Mouse (Mus musculus): ENCODE data around the gene Rpl9-ps6. TPM values are rescaled to one million over a fixed set of nuclear protein-coding genes. Genes with fewer than 3 reads are reported as not detected.
"Not testable (repeated sequence)": the region's sequence is repeated elsewhere in the genome, so short reads cannot be mapped to it uniquely, and the experiment has no call there.

Rpl9-ps6 gene
- polyA plus RNA-seq, 1 experiment: 55.2 TPM

DNA sequence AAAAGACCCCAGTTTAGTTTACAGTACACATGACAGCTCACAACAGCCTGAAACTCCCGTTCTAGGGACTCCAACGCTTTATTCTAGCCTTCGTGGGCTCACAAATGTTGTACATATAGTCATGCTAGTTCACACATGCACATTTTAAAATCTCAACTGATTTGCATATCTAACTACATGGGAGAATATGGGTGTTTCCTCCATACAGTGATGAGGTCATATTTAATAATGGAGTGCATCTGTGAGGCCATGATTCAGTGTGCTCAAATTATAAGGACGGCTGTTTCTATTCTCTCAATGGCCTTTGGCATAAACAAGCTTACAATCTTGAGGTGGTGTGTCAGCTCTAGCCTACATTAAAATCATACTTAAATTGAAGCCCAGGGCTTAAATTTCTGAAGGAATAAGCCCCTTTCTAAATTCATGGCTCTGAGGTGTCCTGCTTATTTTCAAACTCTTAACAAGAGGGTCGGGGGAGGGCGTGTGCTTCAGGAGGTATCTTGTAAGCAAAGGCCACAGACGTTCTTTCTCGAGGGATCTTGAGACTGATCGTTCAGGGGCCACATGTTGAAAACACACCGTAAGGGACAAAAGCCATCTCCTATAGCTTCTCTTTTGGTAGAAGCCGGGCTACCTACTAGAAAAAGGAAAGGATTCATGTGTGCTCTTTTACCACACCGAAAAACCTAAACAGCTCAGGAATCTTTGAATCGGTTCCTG, 18.7 kb upstream of the Rpl9-ps6 start:
- no peak for DNase-seq (ENCODE audit: extremely low spot score in 1 of 2, low spot score in 1 of 2)

DNA sequence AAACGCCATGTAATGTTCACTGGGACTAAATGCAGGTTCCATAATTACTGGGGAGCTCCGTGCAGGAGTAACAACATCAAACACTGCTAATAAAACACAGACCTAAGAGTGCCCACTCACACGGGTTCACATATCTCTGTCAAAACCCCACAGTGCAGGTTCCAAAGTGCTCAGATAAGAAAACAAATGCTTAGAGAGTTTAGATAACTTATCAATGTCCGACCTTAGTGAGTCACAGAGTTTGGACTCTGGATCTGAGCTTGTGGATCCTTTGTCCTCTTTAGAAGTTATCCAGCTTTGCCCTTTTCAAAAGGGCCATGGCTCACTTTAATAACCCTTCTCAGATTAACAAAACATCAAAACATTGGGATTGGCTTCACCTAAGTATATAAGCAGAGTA, 15.1 kb upstream of the Rpl9-ps6 start:
- no peak for DNase-seq (ENCODE audit: extremely low spot score in 1 of 2, low spot score in 1 of 2)

DNA sequence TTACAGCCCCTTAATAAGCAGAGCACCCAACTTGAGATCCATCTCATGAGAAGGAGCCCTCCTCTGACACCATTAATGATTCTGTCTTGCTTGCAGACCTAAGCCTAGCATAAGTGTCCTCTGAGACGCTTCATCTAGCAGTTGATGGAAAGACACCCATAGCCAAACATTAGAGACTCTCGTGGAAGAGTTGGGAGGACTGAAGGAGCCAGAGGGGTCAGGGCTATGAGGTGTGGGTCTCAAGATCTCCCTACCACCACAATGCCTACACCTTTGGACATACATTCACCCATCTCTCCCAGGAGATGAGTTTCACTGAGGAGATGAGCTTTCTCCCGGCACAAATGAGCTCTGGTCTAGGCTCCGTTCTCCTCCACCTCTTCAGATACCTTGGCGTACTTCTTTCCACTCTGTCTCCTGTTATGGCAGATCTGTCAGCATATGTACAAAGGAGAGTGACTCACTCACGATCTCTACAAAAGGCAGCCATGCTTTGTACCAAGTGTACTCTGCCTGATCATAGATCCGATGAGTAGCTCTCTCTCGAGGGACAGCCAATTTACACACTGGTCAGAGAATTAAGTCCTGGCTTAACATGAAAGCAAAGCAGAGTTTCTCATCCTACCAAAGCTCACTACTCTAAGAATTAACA, 14.5 kb upstream of the Rpl9-ps6 start:
- no peak for DNase-seq (ENCODE audit: extremely low spot score in 1 of 2, low spot score in 1 of 2)

DNA sequence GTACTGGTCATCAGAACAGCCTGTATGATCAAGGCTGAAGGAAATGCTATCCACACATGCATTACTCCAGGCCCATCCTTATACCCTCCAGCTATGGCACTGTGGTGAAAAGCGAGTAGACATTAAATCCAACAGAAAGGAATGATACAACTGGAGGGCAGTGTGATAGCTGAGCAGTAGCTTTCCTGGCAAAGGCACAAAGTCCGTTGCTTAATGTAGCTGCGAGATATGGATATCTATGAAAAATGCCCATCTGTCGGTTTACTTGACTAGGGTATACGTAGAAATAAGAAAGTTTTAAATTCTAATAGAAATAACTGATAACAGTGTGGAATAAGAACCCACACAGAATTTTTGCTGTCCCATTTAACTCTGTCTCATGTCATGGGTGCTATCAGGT, 13.9 kb upstream of the Rpl9-ps6 start:
- no peak for DNase-seq (ENCODE audit: extremely low spot score in 1 of 2, low spot score in 1 of 2)

DNA sequence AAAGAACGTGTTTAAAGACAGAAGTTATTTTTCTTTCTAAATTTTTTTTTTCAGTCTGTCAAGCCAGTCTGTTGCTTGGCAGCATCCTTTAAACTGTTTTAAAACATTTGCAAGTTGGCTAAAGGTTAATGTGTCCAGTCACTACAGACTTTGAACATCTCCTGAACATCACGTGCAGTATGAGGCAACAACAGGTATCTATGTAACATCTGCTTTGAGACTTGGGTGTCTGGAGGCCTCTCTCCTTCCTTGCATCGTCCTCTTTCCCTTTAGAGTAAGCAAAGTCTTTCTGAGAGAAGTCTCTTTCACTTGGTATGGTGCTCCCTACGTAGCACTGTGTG, 10.3 kb upstream of the Rpl9-ps6 start:
- DNase-seq (ENCODE audit: extremely low spot score in 1 of 2, low spot score in 1 of 2): no peak

DNA sequence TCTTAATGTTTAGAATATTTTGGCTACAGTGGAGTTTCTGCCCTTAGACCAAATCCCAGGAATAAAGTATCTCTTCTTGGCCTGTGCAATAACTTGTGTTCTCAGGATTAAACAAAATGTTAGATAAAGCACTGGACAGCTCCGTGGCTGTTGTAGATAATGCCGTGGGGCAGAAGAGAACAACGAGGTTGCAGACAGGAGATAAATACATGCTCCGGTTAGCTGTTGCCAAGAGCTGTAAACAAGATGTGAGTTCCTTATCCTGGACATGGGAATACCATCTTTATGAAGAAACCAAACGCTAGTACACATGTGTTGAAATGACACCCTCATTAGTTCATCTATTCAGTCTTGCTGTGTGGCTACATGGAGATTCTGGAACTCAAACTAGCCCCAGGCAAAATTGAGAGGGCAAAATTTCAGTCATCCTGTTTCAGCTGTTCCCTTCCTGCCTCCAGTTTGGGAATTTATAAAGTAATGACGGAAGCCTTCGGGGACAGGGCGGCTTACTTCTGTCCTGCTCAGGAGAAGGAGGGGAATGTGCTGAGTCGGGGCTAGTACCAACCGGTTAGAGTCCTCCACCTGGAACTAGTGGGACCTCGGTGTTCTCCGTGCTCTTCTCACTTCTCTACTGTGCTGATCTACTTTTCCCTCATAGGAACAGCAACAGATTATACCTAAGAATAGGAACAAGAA, 9.8 kb upstream of the Rpl9-ps6 start:
- no peak for DNase-seq (ENCODE audit: extremely low spot score in 1 of 2, low spot score in 1 of 2)

DNA sequence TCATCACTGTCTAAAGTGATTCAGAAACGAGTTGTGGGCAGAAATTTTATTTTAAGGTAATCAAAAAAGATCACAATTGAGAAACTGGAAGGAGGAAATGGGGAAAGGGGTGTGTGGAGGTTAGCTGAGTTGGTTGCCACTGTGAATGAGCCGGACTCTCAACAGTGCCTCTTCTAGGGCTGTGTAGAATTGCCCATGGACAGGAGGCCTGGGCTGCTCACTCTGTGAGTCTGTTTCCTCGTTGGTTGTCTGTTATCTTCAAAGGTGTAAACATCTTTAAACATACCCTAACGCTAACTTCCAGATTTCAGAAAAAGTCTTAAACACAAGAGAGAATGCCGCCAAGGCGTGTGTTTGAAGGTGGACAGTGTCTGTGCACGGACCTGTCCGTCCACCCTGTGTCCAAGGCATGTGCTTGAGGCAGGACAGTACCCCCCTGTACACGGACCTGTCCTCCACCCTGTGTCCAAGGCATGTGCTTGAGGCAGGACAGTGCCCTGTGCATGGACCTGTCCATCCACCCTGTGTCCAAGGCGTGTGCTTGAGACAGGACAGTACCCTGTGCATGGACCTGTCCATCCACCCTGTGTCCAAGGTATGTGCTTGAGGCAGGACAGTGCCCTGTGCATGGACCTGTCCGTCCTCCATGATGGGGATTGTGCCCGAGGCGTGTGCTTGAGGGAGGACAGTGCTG, 4.3 kb upstream of the Rpl9-ps6 start:
- DNase-seq (ENCODE audit: extremely low spot score in 1 of 2, low spot score in 1 of 2): no peak

DNA sequence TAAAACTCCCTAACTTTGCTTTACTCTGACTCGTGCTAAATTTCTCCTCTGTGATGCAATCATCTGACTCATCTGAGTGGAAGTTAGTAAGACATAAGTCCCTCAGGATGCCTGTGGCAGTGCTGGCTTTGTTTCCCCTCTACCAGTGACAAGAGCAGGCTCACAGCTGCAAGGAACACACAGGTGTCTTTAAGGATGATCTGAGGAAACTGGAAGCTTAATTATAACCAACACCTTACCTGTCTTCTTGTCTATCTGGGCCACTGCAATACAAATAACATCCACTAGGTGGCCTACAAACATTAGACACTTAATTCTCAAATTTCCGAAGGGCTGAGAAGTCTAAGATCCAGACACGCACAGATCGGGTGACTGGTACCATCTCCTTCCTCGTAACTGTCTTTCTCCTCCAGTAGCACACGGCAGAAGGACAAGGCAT, 3.7 kb upstream of the Rpl9-ps6 start:
- DNase-seq (ENCODE audit: extremely low spot score in 1 of 2, low spot score in 1 of 2): peak in 1 of 2 experiments; percentile 82

DNA sequence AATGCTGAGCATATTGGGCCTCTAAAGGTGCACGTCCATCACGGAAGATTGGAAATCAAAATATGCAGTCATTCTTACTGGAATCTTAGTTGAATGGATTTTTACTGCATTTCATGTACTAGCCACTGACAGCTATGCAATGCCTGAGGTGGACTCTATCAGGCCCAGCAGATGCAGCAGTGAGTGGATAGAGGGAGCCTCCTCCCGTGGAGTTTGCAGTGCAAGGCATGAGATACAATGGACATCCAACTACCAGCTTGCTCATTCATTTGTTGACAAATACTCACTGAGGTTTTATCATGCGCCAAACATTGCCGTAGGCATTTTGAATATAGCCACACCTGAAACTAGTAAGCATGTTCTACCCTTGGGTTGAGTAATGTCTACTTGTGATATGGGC, 947 bp upstream of the Rpl9-ps6 start:
- no peak for DNase-seq (ENCODE audit: extremely low spot score in 1 of 2, low spot score in 1 of 2)

DNA sequence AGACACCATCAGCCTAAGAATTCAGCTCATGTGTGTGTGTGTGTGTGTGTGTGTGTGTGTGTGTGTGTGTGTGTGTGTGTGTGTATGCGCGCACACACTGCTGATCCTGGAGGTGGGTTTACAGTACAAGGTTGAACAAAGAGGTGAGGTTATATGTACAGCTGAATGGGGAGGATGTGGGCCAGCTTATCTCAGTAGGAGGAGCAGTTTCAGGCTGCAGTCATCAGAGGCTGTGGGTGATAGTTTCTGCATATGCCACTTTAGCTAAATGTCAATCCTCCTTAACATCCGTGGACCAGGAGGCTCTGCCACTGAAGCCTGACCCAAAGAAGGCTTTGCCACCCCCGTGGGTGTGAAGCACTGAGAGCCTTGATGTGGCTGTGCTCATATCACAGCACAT, 1.1 kb downstream of the Rpl9-ps6 start:
- no peak for DNase-seq (ENCODE audit: extremely low spot score in 1 of 2, low spot score in 1 of 2)

DNA sequence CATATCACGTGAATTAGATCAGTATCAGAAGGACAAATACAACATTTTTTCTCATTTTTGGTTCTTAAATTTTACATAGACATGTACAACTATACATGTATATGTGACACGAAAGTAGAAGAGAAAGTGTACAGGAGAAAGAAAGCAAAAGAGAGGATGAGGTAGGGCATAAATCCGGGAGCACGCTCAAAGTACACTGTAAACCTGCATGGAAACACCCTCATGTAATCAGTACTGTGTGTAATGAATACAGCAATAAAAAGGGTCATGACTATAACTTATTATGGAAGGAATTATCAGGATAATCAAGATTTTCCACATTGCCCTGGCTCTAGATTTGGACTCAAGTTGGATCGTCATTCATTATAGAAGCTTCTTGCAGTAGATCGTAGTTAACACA, 3.3 kb downstream of the Rpl9-ps6 start:
- no peak for DNase-seq (ENCODE audit: extremely low spot score in 1 of 2, low spot score in 1 of 2)

DNA sequence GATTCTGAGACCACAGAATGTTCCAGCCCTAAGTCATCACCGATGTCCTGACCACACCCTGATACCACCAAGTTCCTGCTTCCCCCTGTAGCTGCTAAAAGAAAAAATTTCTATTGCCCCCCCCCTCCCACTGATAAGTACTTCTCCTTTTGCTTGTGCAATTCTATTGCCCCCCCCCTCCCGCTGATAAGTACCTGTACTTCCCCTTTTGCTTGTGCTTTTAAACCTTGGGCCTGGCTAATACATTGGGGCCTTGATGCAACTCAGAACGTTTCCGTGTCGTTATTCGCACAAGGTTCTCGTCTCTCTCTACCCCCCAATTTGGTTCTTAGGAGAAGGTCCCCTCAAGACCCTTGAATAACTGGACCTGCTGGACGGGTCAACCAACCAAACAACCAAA, 8.7 kb downstream of the Rpl9-ps6 start:
- DNase-seq (ENCODE audit: extremely low spot score in 1 of 2, low spot score in 1 of 2): not testable (repeated sequence)

DNA sequence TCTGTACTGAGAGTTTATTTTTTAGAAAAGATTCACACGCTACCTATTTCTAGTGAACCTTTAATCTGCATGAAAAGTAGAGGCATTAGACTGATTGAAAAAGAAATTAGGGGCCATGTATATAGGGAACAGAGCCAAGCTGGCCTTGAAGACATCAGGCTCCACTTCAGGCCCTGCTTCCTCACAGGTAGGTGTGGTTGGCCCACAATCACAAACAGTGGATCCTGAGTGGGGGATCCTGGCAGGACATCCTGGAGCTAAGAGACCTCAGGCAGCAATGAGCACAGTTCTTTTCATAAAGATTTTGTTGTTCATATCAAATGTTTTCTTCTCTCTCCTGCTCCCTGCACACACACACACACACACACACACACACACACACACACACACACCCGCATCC, 9.6 kb downstream of the Rpl9-ps6 start:
- DNase-seq (ENCODE audit: extremely low spot score in 1 of 2, low spot score in 1 of 2): no peak

DNA sequence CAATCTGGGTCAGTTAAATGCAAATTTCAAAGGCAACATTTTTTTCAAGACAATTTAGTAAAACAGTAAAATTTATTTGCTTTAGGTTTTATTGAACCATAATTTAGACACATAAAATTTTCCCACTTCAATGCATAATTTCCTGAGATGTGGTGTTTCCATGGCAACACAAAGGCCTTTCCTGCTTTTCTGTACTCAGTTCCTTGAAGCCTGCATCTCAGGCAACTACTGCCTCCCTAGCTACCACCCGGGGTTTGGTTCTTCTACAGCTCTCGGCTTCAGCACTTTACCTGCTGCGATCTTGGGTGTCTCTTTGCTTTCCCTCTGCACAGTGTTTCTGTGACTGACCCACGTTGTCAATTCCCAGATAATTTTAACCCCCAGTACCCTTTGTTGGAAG, 14.1 kb downstream of the Rpl9-ps6 start:
- peak; percentile 12 to 64 for DNase-seq (ENCODE audit: extremely low spot score in 1 of 2, low spot score in 1 of 2)

DNA sequence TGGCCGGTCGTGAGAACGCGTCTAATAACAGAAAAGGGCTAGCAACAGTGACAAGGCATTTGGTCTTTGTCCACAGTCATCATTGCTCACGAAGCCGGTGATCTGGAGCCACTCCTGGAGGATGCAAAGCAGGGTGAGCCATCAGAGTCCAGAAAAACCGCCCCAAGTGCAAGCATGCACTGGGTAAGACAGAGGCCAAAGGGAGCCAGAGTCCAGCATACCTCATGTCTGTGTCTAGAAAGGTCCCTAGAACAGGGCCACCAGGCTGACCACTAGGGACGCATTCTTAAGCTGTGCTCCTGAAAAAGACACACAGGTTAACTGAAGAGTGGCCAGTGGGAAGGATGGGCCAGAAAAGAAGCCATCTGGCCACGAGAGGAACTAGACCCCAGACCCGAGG, 17.4 kb downstream of the Rpl9-ps6 start:
- DNase-seq (ENCODE audit: extremely low spot score in 1 of 2, low spot score in 1 of 2): no peak

DNA sequence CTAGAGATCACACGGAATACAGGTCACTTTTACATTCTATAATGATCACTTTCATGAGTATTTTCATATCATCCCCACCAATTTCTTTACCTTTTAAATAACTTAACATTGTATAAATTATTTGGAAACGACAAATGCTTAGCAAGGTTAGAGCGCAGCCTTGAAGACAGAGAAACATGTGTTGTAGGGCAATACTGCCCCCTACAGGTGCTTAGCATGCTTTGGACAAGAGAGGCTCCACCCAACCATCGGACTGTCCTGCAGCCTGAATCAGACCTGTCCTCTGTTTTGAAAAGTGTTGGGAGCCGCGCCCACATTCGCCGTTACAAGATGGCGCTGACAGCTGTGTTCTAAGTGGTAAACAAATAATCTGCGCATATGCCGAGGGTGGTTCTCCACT, 24.8 kb downstream of the Rpl9-ps6 start:
- DNase-seq (ENCODE audit: extremely low spot score in 1 of 2, low spot score in 1 of 2): peak in 1 of 2 experiments; percentile 30

DNA sequence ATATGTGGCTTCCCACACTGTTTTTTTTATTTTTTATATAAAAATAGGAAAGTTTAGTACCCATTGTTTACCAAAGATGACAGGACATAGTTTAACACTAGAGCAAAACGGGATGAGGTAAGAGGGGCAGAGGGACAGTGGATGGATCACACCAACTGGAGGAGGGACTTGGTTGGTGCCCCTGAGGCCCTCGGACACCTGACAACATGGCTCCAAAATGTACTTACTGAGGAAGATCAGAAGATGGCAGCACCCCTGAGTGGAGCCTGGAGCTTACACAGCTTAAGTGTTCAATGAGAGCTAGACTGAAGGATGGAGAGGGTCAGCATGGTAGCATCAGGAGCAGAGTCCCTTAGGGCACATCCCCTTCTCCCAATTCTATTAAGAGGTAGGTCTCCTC, 27.0 kb downstream of the Rpl9-ps6 start:
- no peak for DNase-seq (ENCODE audit: extremely low spot score in 1 of 2, low spot score in 1 of 2)

DNA sequence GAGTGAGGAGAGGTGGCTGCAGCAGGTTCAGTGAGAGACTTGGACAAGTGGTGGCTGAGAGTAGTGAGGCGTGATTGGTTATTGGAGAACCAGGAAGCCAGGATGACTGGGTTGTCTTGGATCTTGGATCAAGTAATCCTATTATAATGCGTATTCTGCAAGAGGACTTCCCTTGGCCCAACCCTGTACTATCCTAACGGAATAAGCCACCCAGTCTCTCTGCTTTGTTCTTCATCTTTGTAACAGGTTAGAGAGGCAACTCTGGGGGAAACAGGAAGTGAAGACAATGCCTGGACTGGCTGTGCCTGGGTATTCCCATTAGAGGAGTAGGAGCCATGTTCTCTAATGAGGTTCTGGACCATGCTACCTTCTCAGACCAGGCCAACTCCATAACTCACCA, 40.5 kb downstream of the Rpl9-ps6 start:
- no peak for DNase-seq (ENCODE audit: extremely low spot score in 1 of 2, low spot score in 1 of 2)

DNA sequence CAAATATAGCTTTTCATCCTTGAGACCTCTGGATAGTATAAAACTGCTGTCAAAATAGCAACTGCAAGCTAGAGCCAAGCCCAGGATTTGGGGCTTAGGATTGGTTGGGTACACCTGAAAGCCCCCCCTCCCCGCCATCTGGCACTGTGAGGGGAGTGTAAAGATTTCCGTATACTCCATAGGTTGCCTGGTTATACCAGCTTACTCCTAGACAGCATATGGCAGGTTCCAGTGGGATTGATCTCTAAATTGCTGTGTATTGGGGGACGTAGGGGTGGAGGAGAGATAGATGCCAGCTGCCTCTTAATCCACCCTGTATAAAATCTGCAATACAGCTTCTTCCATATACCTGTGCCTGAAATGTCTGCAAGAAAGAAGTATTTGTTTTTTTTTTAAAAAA, 41.7 kb downstream of the Rpl9-ps6 start:
- DNase-seq (ENCODE audit: extremely low spot score in 1 of 2, low spot score in 1 of 2): no peak

DNA sequence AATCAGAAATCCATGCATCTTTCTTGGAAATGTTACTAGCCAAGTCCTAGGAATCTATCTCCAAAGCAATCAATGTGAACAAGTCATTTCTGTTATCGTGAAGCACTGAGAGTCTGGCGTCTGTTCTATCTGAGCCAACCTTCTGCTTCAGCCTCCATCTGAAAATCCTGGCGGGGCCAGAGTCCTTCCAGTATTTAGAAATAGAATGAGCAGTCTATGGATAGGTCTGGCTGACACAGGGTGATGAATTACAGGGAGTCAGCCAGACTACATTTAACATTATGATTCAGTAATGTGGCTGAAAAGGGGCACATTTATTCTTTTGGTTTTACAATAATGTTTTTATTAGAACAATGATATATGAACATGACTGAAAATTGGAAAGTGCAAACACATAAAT, 47.3 kb downstream of the Rpl9-ps6 start:
- DNase-seq (ENCODE audit: extremely low spot score in 1 of 2, low spot score in 1 of 2): peak in 1 of 2 experiments; percentile 23

DNA sequence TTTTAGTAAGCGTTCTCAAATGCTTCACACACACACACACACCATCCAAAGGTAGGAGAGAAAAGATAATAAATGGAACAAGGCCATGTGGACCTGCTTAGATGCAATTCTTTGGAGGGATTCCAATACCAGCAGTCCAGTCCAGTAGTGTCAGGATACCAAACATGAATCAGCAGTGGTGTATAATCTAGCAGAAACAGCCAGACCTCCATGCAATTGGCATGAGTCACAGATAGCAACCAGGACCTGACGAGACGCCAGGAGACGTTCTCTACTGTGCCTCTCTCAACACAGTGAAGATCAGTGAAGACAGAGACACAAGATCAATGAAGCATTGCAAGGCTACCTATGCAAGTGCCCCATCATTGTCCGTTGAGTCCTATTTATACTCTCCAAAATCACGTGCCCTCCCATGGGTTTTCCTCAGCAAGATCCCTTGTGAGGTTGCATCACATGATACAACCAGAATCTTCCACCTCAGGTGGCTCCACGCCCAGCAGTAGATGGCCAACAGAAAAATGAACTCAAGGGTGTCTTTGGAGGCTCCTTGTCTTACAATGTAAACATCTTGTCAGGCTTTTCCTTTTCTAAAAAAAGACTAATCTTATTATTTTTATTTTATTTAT, 49.6 kb downstream of the Rpl9-ps6 start:
- no peak for DNase-seq (ENCODE audit: extremely low spot score in 1 of 2, low spot score in 1 of 2)
